Mouse (Mus musculus) large intestine, adult 2 months (tissue): ENCODE measurements around the gene Rhox7a. TPM values are rescaled to one million over a fixed set of nuclear protein-coding genes. Genes with fewer than 3 reads are reported as not detected.
"Not testable (repeated sequence)": the region's sequence is repeated elsewhere in the genome, so short reads cannot be mapped to it uniquely, and the experiment has no call there.

Source experiments
- DNase-seq: peaks from one replicate; pipeline ENCODE4 v3.0.0-alpha.2; 2012; ENCODE audit warnings: low read depth, low spot score
- WGBS: fragments of 180-500 bp; shearing (Covaris S2); methylation state at CpG from one replicate; pipeline ENCODE4 v1.1.7; 2018; 5-methylcytosine and 5-hydroxymethylcytosine counted together
- polyA plus RNA-seq: library from polyadenylated mRNA; depleted of rRNA; stranded (reverse); fragments of >200 nt; gene quantifications from 2 replicates; pipeline ENCODE4 v1.2.3, GENCODE M21; 2012; rRNA removed

The Rhox7a gene
- polyA plus RNA-seq: not detected in 2 replicates

DNA sequence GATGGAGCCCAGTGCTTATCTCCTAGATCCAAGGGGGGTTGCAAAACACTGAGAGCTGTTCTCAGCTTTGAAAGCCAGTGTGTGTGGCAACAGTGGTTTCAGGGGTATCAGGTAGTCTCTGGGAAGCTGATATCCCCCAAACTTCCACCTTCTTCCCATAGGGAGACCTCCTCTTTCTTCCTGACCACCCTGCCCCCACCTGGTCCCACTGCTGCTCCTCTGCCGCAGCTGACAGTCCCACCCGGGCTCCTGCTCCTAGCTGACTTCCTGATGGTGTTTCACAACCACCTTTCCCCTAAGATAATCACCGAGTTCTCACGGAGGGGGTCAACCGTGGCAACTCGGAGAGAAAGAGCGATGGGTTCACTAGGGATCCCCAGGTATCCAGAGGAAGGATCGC lies at the start of gene Rhox7a:
Rhox7a (plus strand) TSS at position 301 of the 400 bp plus-strand sequence.
- WGBS: 76% methylated on average over 8 of the region's 8 CpGs
- DNase-seq: not testable (repeated sequence)

DNA sequence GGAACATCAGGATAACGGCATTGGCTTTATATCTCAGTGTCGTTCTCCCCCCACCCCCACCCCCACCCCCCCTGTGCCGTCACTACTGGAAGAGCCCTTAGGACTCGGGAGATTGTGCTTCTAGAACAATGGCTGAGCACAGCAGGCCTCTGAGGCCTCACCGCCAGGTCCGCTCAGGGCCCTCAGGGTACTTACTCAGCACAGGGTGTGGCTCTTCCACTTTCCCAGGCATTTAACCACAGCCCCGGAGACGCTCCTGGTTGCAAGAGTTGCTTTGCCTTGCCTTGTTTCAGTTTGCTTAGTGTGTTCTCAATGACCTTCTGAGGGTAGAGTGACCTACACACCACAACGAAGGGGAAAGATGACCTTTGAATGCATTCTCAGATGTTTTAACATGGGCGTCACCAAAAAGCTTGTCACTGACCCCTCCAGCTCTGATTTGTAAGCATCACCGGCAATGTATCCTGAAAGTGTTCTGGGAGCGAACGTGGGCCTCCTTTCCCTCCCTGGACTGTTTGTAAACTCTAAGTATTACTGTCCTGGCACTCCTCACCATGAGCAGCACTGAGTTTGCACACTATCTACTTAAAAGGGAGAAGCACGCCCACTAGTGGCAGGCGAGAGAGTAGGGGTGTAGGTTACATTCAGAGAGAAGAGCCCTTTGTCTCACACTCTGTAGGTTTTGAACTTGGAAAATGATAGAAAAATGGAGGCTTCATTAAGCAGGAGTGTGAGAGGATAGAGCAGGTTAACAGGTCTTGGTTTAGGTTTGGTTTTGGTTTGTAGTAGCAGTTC lies 24.0 kb upstream of the Rhox7a start:
- no peak for DNase-seq
- WGBS: 69% methylated on average over 15 of the region's 15 CpGs

GRCm38 (mm10) chrX:37809396-37809795 lies 22.1 kb upstream of the Rhox7a start:
- DNase-seq: no peak
- WGBS: 85% methylated on average over 2 of the region's 2 CpGs

DNA sequence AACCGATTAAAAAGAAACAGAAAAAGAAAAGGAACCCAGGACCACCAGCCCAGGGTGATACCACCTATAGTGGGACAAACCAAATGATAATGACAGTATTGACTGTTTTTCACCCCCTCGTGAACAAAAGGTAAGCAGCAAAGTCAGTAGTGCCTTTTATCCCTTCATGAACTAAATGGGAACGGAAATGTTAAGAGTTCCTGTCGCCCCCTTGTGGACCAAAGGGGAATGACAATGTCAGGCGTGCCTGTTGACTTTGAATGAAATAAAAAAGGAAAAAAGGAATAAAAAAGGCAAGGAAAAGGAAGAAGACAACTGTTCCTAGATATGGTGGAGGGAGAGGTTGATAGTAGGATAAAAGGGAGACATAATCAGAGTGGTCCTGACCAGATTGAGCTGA lies 20.3 kb upstream of the Rhox7a start:
- WGBS: 24% methylated on average over 5 of the region's 5 CpGs
- DNase-seq: no peak

GRCm38 (mm10) chrX:37815665-37816064 lies 15.8 kb upstream of the Rhox7a start:
- no peak for DNase-seq
- 53% methylated on average over 10 of the region's 10 CpGs for whole genome bisulfite sequencing

DNA sequence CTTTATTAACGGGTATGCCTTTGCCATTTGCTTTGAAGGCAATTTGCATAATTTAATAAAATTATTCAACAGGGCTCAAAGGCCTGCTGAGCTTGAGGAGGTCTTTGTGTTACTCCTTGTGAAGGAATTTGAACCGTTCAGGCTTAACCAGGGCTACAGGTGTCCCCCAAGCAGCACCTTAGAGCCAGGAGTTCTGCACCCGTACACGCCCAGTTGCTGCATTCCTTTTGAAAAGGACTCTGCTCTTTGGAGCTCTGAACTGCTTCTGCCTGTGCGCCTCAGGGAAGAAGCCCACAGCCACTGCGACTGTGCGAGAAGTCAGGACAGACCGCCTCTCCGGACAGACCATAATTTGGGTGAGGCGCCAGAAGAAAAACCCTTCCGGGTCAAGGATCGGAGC lies 4.9 kb upstream of the Rhox7a start, which contains the start of gene Rhox6:
Rhox6 (plus strand) TSS at position 301 of the 400 bp plus-strand sequence.
- WGBS: 80% methylated on average over 4 of the region's 12 CpGs
- not testable (repeated sequence) for DNase-seq

DNA sequence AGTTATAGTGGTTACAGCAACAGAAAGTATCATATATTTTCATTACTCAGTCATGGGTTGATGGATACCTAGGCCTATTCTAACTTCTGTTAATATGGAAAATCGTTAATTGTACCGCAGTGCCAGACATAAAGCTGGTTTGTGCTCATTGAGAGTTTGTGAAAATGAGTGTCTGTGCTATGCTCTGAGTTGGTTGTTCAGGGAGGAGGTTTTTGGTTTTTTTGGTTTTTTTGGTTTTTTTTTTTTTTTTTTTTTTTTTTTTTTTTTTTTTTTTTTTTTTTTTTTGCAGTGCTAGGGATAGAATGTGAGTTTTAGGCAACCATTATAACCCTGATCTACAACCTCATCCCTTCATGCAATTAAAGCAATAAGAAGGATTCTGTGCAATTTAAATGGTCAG lies 40.2 kb downstream of the Rhox7a start:
- DNase-seq: no peak
- 96% methylated on average over 2 of the region's 2 CpGs for WGBS

DNA sequence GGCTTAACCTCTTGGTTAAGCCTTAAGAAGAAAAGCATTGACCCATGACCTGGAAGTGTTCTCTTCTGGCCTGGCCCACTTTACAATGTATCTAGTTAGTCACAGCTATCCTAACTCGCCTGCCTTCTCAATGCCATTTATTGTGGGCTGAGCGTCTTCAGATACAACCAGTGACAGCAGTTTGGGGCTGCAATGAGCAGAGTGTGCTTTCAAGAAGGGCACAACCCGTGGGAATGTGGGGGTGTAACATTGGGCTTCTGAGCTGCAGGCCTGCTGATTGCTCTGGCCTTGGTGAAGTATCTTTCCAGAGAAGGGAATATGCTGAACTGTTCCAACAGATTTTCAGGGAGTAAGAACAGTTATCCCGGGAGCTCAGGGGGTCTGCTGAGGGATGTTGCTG lies 47.4 kb downstream of the Rhox7a start, which contains the start of gene Rhox8:
Rhox8 (minus strand) TSS at position 101 of the 400 bp plus-strand sequence.
- 71% methylated on average over 4 of the region's 4 CpGs for WGBS
- no peak for DNase-seq

Other genes starting within 250 kb of the Rhox7a start
- not detected in 2 replicates for gene Rhox4f, start 224.0 kb upstream of the Rhox7a start, polyA plus RNA-seq
- not detected in 2 replicates for gene Rhox3g, start 203.1 kb upstream of the Rhox7a start, polyA plus RNA-seq
- gene Rhox2g, start 188.2 kb upstream of the Rhox7a start, polyA plus RNA-seq: not detected in 2 replicates
- gene Rhox4g, start 180.4 kb upstream of the Rhox7a start, polyA plus RNA-seq: not detected in 2 replicates
- gene Rhox3h, start 162.9 kb upstream of the Rhox7a start, polyA plus RNA-seq: not detected in 2 replicates
- not detected in 2 replicates for gene Rhox2h, start 158.4 kb upstream of the Rhox7a start, polyA plus RNA-seq
- gene Rhox5, start 26.8 kb upstream of the Rhox7a start, polyA plus RNA-seq: not detected in 2 replicates
- gene Rhox6, start 4.8 kb upstream of the Rhox7a start, polyA plus RNA-seq: 0.15 TPM in 1 of 2 replicates, not detected in the other
- not detected in 2 replicates for gene Rhox8, start 47.3 kb downstream of the Rhox7a start, polyA plus RNA-seq
- gene Rhox7b, start 65.5 kb downstream of the Rhox7a start, polyA plus RNA-seq: not detected in 2 replicates
- gene Rhox9, start 70.1 kb downstream of the Rhox7a start, polyA plus RNA-seq: not detected in 2 replicates
- not detected in 2 replicates for gene Btg1-ps1, start 187.1 kb downstream of the Rhox7a start, polyA plus RNA-seq
- not detected in 2 replicates for gene Btg1-ps2, start 211.4 kb downstream of the Rhox7a start, polyA plus RNA-seq
- gene Rhox10, start 234.8 kb downstream of the Rhox7a start, polyA plus RNA-seq: not detected in 2 replicates